ENCODE assay signal across 14 mouse cellular contexts in genomic region chr5:123997211-123997751, GRCm38 (mm10). TPM values are rescaled to one million over a fixed set of nuclear protein-coding genes. Genes with fewer than 3 reads are reported as not detected.
DNase-seq lines count a peak whose midpoint lies in the region; ATAC-seq and TF ChIP-seq lines count a peak whose summit lies in the region.
"Had no signal": no experiment of that assay in that cellular context is flagged by ENCODE, and none has a peak within 500 bp of the region (broad histone marks: within the 10 kb centered on the region; RNA-seq: fewer than 3 reads in every experiment).

No protein-coding gene starts in this region.

- H3K4me1 ChIP-seq in hindbrain, embryonic 10.5 days (replicated peaks) = peaks cover 44% of the 10 kb centered on the region
- H3K4me1 ChIP-seq in hindbrain, embryonic 11.5 days (replicated peaks; ENCODE audit: control insufficient read depth, insufficient read depth, low read length) = no peaks in the 10 kb centered on the region
- H3K4me1 ChIP-seq in ES-Bruce4 (ENCODE audit: control insufficient read depth, insufficient read depth, low read length) = no peaks in the 10 kb centered on the region
- peaks cover 29% of the 10 kb centered on the region for H3K4me1 ChIP-seq in cerebellum, adult 2 months (ENCODE audit: control insufficient read depth, insufficient read depth, low read length)
- H3K4me1 ChIP-seq in hindbrain, embryonic 13.5 days (replicated peaks) = peaks cover 27% of the 10 kb centered on the region
- H3K4me1 ChIP-seq: limb, embryonic 13.5 days had no signal

- ATAC-seq in hindbrain, embryonic 11.5 days (ENCODE audit: low FRiP score) = no peak
- ATAC-seq in hindbrain, embryonic 13.5 days (ENCODE audit: low FRiP score) = no peak
- ATAC-seq: intestine, embryonic 16.5 days had no signal

- peak overlapping the region; percentile 54; the same call in 1 of the 2 replicates for H3K27ac ChIP-seq in hindbrain, embryonic 10.5 days
- H3K27ac ChIP-seq in hindbrain, embryonic 11.5 days (ENCODE audit: low read depth, low read length) = no peak overlapping the region
- H3K27ac ChIP-seq in ES-Bruce4 (ENCODE audit: insufficient read depth, low read length) = no peak overlapping the region
- H3K27ac ChIP-seq in cerebellum, adult 2 months (ENCODE audit: insufficient read depth, low read length) = peak overlapping the region; percentile 9; the same call in 1 of the 2 replicates
- peak overlapping the region; percentile 48 for H3K27ac ChIP-seq in hindbrain, embryonic 13.5 days
- H3K27ac ChIP-seq: embryonic facial prominence, embryonic 12.5 days; heart, embryonic 15.5 days; limb, embryonic 13.5 days had no signal

- no peak for TF ChIP-seq CTCF in ES-Bruce4 (IDR thresholded peaks at IDR 0.05; ENCODE audit: low read depth, low read length)
- no peak for TF ChIP-seq CTCF in cerebellum, adult 2 months (IDR thresholded peaks at IDR 0.05; ENCODE audit: borderline replicate concordance, insufficient read depth, low read depth, low read length)

- 89% methylated on average over 24 of the region's 24 CpGs for WGBS in hindbrain, embryonic 10.5 days
- 89% methylated on average over 24 of the region's 24 CpGs for WGBS in hindbrain, embryonic 11.5 days
- 12% methylated on average over 24 of the region's 24 CpGs for WGBS in cerebellum, adult 2 months
- WGBS in hindbrain, embryonic 13.5 days = 83% methylated on average over 24 of the region's 24 CpGs

- no peak for DNase-seq in hindbrain, embryonic 10.5 days (ENCODE audit: low spot score)
- no peak for DNase-seq in hindbrain, embryonic 11.5 days (ENCODE audit: low spot score)
- DNase-seq in cerebellum, adult 2 months = peak; percentile 64 to 65
- DNase-seq in frontal cortex, postnatal 10 days (ENCODE audit: low spot score in 2 of 2) = no peak
- DNase-seq in adrenal gland, adult 2 months = no peak
- no peak for DNase-seq in B cell, adult 2 months
- DNase-seq: lung, adult 2 months; spleen, adult 18-20 months had no signal

- no peaks in the 10 kb centered on the region for H3K9me3 ChIP-seq in hindbrain, embryonic 10.5 days
- no peaks in the 10 kb centered on the region for H3K9me3 ChIP-seq in hindbrain, embryonic 11.5 days (ENCODE audit: control insufficient read depth, low read length)
- H3K9me3 ChIP-seq in ES-Bruce4 (replicated peaks; ENCODE audit: control insufficient read depth, insufficient read depth, low read length, poor library complexity, severe bottlenecking) = no peaks in the 10 kb centered on the region
- no peaks in the 10 kb centered on the region for H3K9me3 ChIP-seq in hindbrain, embryonic 13.5 days
- H3K9me3 ChIP-seq: embryonic facial prominence, embryonic 12.5 days; heart, embryonic 15.5 days; limb, embryonic 13.5 days had no signal

- H3K27me3 ChIP-seq in hindbrain, embryonic 10.5 days (ENCODE audit: insufficient read depth, poor library complexity, severe bottlenecking) = peaks cover 2% of the 10 kb centered on the region; the same call in 1 of the 2 replicates
- 0 out of 2 replicates have a peak, but pooled peaks cover 4% of the 10 kb centered on the region for H3K27me3 ChIP-seq in hindbrain, embryonic 11.5 days (ENCODE audit: control insufficient read depth, insufficient read depth, low read length)
- H3K27me3 ChIP-seq in ES-Bruce4 (ENCODE audit: control insufficient read depth, insufficient read depth, low read length, poor library complexity, severe bottlenecking) = no peaks in the 10 kb centered on the region
- H3K27me3 ChIP-seq in cerebellum, adult 2 months (ENCODE audit: control insufficient read depth, insufficient read depth, low read length) = no peaks in the 10 kb centered on the region
- H3K27me3 ChIP-seq in hindbrain, embryonic 13.5 days = peaks cover 26% of the 10 kb centered on the region
- H3K27me3 ChIP-seq: embryonic facial prominence, embryonic 12.5 days; heart, embryonic 15.5 days; limb, embryonic 13.5 days had no signal

- no peak for TF ChIP-seq EP300 in ES-Bruce4 (IDR thresholded peaks at IDR 0.05; ENCODE audit: insufficient read depth, low read depth, low read length)

- TF ChIP-seq POLR2A in ES-Bruce4 (IDR thresholded peaks at IDR 0.05; ENCODE audit: insufficient read depth, low read length) = no peak
- TF ChIP-seq POLR2A in cerebellum, adult 2 months (IDR thresholded peaks at IDR 0.05; ENCODE audit: borderline replicate concordance, insufficient read depth, low read length) = no peak

- no peak overlapping the region for H3K4me3 ChIP-seq in hindbrain, embryonic 10.5 days
- H3K4me3 ChIP-seq in hindbrain, embryonic 11.5 days (ENCODE audit: low read depth, low read length) = no peak overlapping the region
- H3K4me3 ChIP-seq in ES-Bruce4 (ENCODE audit: low read depth, low read length) = peak overlapping the region; percentile 18
- H3K4me3 ChIP-seq in cerebellum, adult 2 months (replicated peaks; ENCODE audit: insufficient read depth, low read depth, low read length) = no peak overlapping the region
- H3K4me3 ChIP-seq in hindbrain, embryonic 13.5 days = no peak overlapping the region
- H3K4me3 ChIP-seq: embryonic facial prominence, embryonic 12.5 days; heart, embryonic 15.5 days; limb, embryonic 13.5 days had no signal

- H3K4me2 ChIP-seq in hindbrain, embryonic 11.5 days (replicated peaks; ENCODE audit: low read depth, low read length) = no peak overlapping the region
- H3K4me2 ChIP-seq in hindbrain, embryonic 13.5 days = no peak overlapping the region
- H3K4me2 ChIP-seq: embryonic facial prominence, embryonic 12.5 days; heart, embryonic 15.5 days; limb, embryonic 13.5 days had no signal

- no peak overlapping the region for H3K9ac ChIP-seq in hindbrain, embryonic 11.5 days (ENCODE audit: low read depth, low read length)
- H3K9ac ChIP-seq in ES-Bruce4 (ENCODE audit: low read depth, poor library complexity, severe bottlenecking) = no peak overlapping the region
- H3K9ac ChIP-seq in hindbrain, embryonic 13.5 days = 0 out of 2 replicates have a peak overlapping the region, but pooled peaks have one; percentile 9
- H3K9ac ChIP-seq: embryonic facial prominence, embryonic 12.5 days; heart, embryonic 15.5 days had no signal

- peaks cover 44% of the 10 kb centered on the region for H3K36me3 ChIP-seq in hindbrain, embryonic 10.5 days
- no peaks in the 10 kb centered on the region for H3K36me3 ChIP-seq in hindbrain, embryonic 11.5 days (ENCODE audit: control insufficient read depth, insufficient read depth, low read length)
- H3K36me3 ChIP-seq in ES-Bruce4 (ENCODE audit: control insufficient read depth, insufficient read depth, low read length, poor library complexity, severe bottlenecking) = no peaks in the 10 kb centered on the region
- H3K36me3 ChIP-seq in hindbrain, embryonic 13.5 days = peaks cover 20% of the 10 kb centered on the region
- H3K36me3 ChIP-seq: embryonic facial prominence, embryonic 12.5 days; heart, embryonic 15.5 days had no signal

RNA-seq across cellular contexts. Expression of gene Hip1r, which starts 23.9 kb away (rescaled TPM):
- 12.2 and 12.5 TPM in 2 replicates for polyA plus RNA-seq in hindbrain, embryonic 10.5 days (2016; fragmentation: Nextera tagmentation; extraction: Ambion mirVana)
- 6.0 and 9.7 TPM in 2 replicates for polyA plus RNA-seq in hindbrain, embryonic 11.5 days (2014; fragmentation: Nextera tagmentation; extraction: Ambion mirVana)
- 17.4 and 24.6 TPM in 2 replicates for polyA plus RNA-seq in ES-Bruce4 (2011; ENCODE audit: insufficient read depth, insufficient read length, low read depth, missing spikeins)
- 41.8 and 42.4 TPM in 2 replicates for polyA plus RNA-seq in cerebellum, adult 2 months (2012; rRNA removed)
- polyA plus RNA-seq in hindbrain, embryonic 13.5 days (2015; fragmentation: Nextera tagmentation; extraction: Ambion mirVana) = 21.4 and 25.5 TPM in 2 replicates
- total RNA-seq in adrenal gland, adult 2 months (2021) = 10 to 100 TPM; 16.4 to 19.3 TPM
- polyA plus RNA-seq in adrenal gland, adult 2 months (2012; rRNA removed) = 6.5 and 10.4 TPM in 2 replicates

RNA-seq across cellular contexts. Expression of gene Vps37b, which starts 34.8 kb away (rescaled TPM):
- polyA plus RNA-seq in hindbrain, embryonic 10.5 days (2016; fragmentation: Nextera tagmentation; extraction: Ambion mirVana) = 57.5 and 71.8 TPM in 2 replicates
- 38.3 and 48.8 TPM in 2 replicates for polyA plus RNA-seq in hindbrain, embryonic 11.5 days (2014; fragmentation: Nextera tagmentation; extraction: Ambion mirVana)
- polyA plus RNA-seq in ES-Bruce4 (2011; ENCODE audit: insufficient read depth, insufficient read length, low read depth, missing spikeins) = 11.2 and 11.9 TPM in 2 replicates
- polyA plus RNA-seq in cerebellum, adult 2 months (2012; rRNA removed) = 41.7 and 47.5 TPM in 2 replicates
- 79.3 and 84.7 TPM in 2 replicates for polyA plus RNA-seq in hindbrain, embryonic 13.5 days (2015; fragmentation: Nextera tagmentation; extraction: Ambion mirVana)
- 100 to 1,000 TPM in 1 of 2 experiments, 10 to 100 TPM in 1; 65.8 to 146 TPM for total RNA-seq in adrenal gland, adult 2 months (2021)
- 198 and 208 TPM in 2 replicates for polyA plus RNA-seq in adrenal gland, adult 2 months (2012; rRNA removed)

Comparison
In these comparisons a context has a peak if more than half of its experiments do, and no peak if none do; other contexts are left out.
1. H3K27ac ChIP-seq: peak in hindbrain, embryonic 10.5 days (single experiment), cerebellum, adult 2 months (single experiment) and hindbrain, embryonic 13.5 days (single experiment); none in hindbrain, embryonic 11.5 days (single experiment) and ES-Bruce4 (single experiment).
2. DNase-seq: peak in cerebellum, adult 2 months (2 of 2); none in hindbrain, embryonic 10.5 days (single experiment), hindbrain, embryonic 11.5 days (single experiment), frontal cortex, postnatal 10 days (0 of 2), adrenal gland, adult 2 months (single experiment) and B cell, adult 2 months (0 of 2).